Mouse (Mus musculus): ENCODE measurements around the gene Rnf26. TPM values are rescaled to one million over a fixed set of nuclear protein-coding genes. Genes with fewer than 3 reads are reported as not detected.

The Rnf26 gene
- total RNA-seq, 2 experiments from 2014 or later = 13.0 to 15.1 TPM

GRCm38 (mm10) chr9:44093612-44094503, 19.5 kb downstream of the Rnf26 start:
- DNase-seq = peak; percentile 82

- no peak for DNase-seq
Measured at GRCm38 (mm10) chr9:44088877-44089608, 24.3 kb downstream of the Rnf26 start.

GRCm38 (mm10) chr9:44087761-44088455, 25.4 kb downstream of the Rnf26 start:
- peak; percentile 38 for DNase-seq

GRCm38 (mm10) chr9:44086960-44087359, 26.4 kb downstream of the Rnf26 start:
- DNase-seq = no peak

GRCm38 (mm10) chr9:44085741-44086665, 27.3 kb downstream of the Rnf26 start:
- peak; percentile 59 for DNase-seq

- no peak for DNase-seq
Measured at GRCm38 (mm10) chr9:44085276-44085675, 28.0 kb downstream of the Rnf26 start.

- DNase-seq = peak; percentile 98
Measured at GRCm38 (mm10) chr9:44084659-44085229, 28.6 kb downstream of the Rnf26 start.

- DNase-seq = no peak
Measured at GRCm38 (mm10) chr9:44084236-44084635, 29.1 kb downstream of the Rnf26 start.

GRCm38 (mm10) chr9:44083392-44084121, 29.8 kb downstream of the Rnf26 start:
- no peak for DNase-seq

- no peak for DNase-seq
Measured at GRCm38 (mm10) chr9:44082266-44082665, 31.1 kb downstream of the Rnf26 start.

GRCm38 (mm10) chr9:44081581-44081980, 31.7 kb downstream of the Rnf26 start:
- no peak for DNase-seq

- no peak for DNase-seq
Measured at GRCm38 (mm10) chr9:44080953-44081352, 32.4 kb downstream of the Rnf26 start.

GRCm38 (mm10) chr9:44079997-44080780, 33.1 kb downstream of the Rnf26 start:
- DNase-seq = no peak

GRCm38 (mm10) chr9:44078955-44079756, 34.2 kb downstream of the Rnf26 start:
- DNase-seq = peak; percentile 84

GRCm38 (mm10) chr9:44078136-44078797, 35.0 kb downstream of the Rnf26 start:
- DNase-seq = no peak

- DNase-seq = no peak
Measured at GRCm38 (mm10) chr9:44077266-44077910, 35.9 kb downstream of the Rnf26 start.

GRCm38 (mm10) chr9:44076764-44077120, 36.6 kb downstream of the Rnf26 start:
- DNase-seq = peak; percentile 80
